Mouse (Mus musculus) liver, embryonic 11.5 days (tissue): ENCODE results near the gene Gpatch8. TPM values are rescaled to one million over a fixed set of nuclear protein-coding genes. Genes with fewer than 3 reads are reported as not detected.

Experiments
- polyA plus RNA-seq: library from polyadenylated mRNA; unstranded; fragments of >200 nt; fragmentation: Nextera tagmentation; extraction: Ambion mirVana; gene quantifications from 2 replicates; pipeline ENCODE4 v1.2.1, GENCODE M21; 2014

The Gpatch8 gene
- polyA plus RNA-seq, 1 experiment from 2014 or later: 35.4 TPM

Other genes starting within 250 kb of the Gpatch8 start
- 104 and 108 TPM in 2 replicates for gene Ubtf, start 236.7 kb downstream of the Gpatch8 start, polyA plus RNA-seq
- 191 and 229 TPM in 2 replicates for gene Slc4a1, start 190.2 kb downstream of the Gpatch8 start, polyA plus RNA-seq
- 1.8 and 2.6 TPM in 2 replicates for gene Rundc3a, start 163.0 kb downstream of the Gpatch8 start, polyA plus RNA-seq
- gene Slc25a39, start 148.4 kb downstream of the Gpatch8 start, polyA plus RNA-seq: 282 and 283 TPM in 2 replicates
- gene Grn, start 126.1 kb downstream of the Gpatch8 start, polyA plus RNA-seq: 68.1 and 69.5 TPM in 2 replicates
- 1.8 and 2.0 TPM in 2 replicates for gene Fam171a2, start 108.7 kb downstream of the Gpatch8 start, polyA plus RNA-seq
- gene Itga2b, start 86.3 kb downstream of the Gpatch8 start, polyA plus RNA-seq: 76.2 and 80.3 TPM in 2 replicates
- gene Gm11627, start 23.1 kb upstream of the Gpatch8 start, polyA plus RNA-seq: 1.2 and 1.4 TPM in 2 replicates
- gene Fzd2, start 48.0 kb upstream of the Gpatch8 start, polyA plus RNA-seq: 8.4 and 9.0 TPM in 2 replicates
- 0.25 and 0.36 TPM in 2 replicates for gene Meioc, start 107.3 kb upstream of the Gpatch8 start, polyA plus RNA-seq
- gene Ccdc43, start 141.4 kb upstream of the Gpatch8 start, polyA plus RNA-seq: 39.9 and 42.5 TPM in 2 replicates
- gene Adam11, start 205.0 kb upstream of the Gpatch8 start, polyA plus RNA-seq: 1.4 and 2.0 TPM in 2 replicates